Mouse (Mus musculus): ENCODE measurements around the gene Olfr90. TPM values are rescaled to one million over a fixed set of nuclear protein-coding genes. Genes with fewer than 3 reads are reported as not detected.
"Not testable (repeated sequence)": the region's sequence is repeated elsewhere in the genome, so short reads cannot be mapped to it uniquely, and the experiment has no call there.

The Olfr90 gene
- polyA plus RNA-seq (2012; ENCODE audit: insufficient read depth, insufficient read length, low replicate concordance, missing spikeins), result not detected in 2 replicates

GRCm38 (mm10) chr17:37088399-37088798, at the start of gene Olfr90:
Gene Olfr90 (minus strand): TSS chr17:37088499.
- H3K27ac ChIP-seq (ENCODE audit: insufficient read depth, low read depth, low read length), result no peak within 1 kb of the TSS
- no peak within 1 kb of the TSS for H3K4me3 ChIP-seq (ENCODE audit: insufficient read depth, low read depth, low read length)
- TF ChIP-seq POLR2A (IDR thresholded peaks at IDR 0.05; ENCODE audit: insufficient read depth, low read depth, low read length) (no peak), CTCF (IDR thresholded peaks at IDR 0.05; ENCODE audit: insufficient read depth, low read depth, low read length) (no peak)
- H3K4me1 ChIP-seq (ENCODE audit: control insufficient read depth, insufficient read depth, low read length), result no peaks in the 10 kb centered on the region

DNA sequence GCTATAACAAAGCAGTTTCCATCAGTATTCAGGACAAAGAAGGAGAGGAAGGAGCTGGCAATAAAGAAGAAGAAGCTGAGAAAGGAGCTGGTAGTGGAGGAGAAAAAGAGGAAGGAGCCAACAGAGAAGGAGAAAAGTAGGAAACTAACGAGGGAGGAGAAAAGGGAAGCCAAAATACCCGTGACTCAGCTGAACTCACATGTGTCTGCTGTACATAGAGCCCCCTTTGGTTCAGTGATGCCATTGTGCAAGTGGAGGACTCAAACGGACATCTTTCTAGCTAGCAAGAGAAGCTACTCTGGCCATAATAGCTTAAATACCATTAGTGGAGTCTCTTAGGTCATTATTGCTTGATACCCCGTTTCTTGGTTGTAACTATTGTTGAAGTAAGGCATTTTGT, 43.1 kb upstream of the Olfr90 start:
- 41% methylated on average over 4 of the region's 4 CpGs for whole genome bisulfite sequencing
- H3K4me1 ChIP-seq (ENCODE audit: control insufficient read depth, insufficient read depth, low read length); H3K27ac ChIP-seq (ENCODE audit: insufficient read depth, low read depth, low read length); H3K4me3 ChIP-seq (ENCODE audit: insufficient read depth, low read depth, low read length): not testable (repeated sequence)

DNA sequence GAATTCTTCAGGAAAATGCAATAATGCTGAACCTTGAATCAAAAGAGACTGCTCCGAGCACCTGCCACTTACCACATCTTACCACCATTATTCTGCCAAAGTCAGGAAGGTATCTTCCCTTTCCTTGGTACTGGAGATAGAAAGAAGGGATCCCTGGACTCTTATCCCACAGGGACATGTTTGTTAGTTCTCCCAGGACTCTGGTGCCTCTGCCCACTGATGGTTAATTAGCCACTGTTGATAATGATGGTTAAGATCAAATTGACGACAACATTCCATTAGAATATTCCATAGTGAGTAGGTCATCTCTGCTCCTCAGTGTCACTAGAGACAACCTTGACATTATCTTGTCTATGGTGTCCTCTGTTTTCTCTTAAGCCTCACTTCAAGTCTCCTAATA, 31.7 kb upstream of the Olfr90 start, which contains the start of gene Olfr92:
TSS of gene Olfr92 (minus strand) at position 101 of the 400 bp plus-strand sequence.
- TF ChIP-seq CTCF (IDR thresholded peaks at IDR 0.05; ENCODE audit: insufficient read depth, low read depth, low read length) (no peak), POLR2A (IDR thresholded peaks at IDR 0.05; ENCODE audit: insufficient read depth, low read depth, low read length) (no peak)
- 92% methylated on average over 2 of the region's 2 CpGs for WGBS
- Histone ChIP-seq H3K4me3 (ENCODE audit: insufficient read depth, low read depth, low read length) (no peak within 1 kb of the TSS), H3K27ac (ENCODE audit: insufficient read depth, low read depth, low read length) (no peak within 1 kb of the TSS), H3K4me1 (ENCODE audit: control insufficient read depth, insufficient read depth, low read length) (no peaks in the 10 kb centered on the region)

- WGBS, result 93% methylated on average over 1 of the region's 1 CpGs
- Histone ChIP-seq H3K4me3 (ENCODE audit: insufficient read depth, low read depth, low read length) (no peak within 1 kb of the TSS), H3K4me1 (ENCODE audit: control insufficient read depth, insufficient read depth, low read length) (no peaks in the 10 kb centered on the region), H3K27ac (ENCODE audit: insufficient read depth, low read depth, low read length) (no peak within 1 kb of the TSS)
- no peak for TF ChIP-seq POLR2A (IDR thresholded peaks at IDR 0.05; ENCODE audit: insufficient read depth, low read depth, low read length)
- TF ChIP-seq CTCF (IDR thresholded peaks at IDR 0.05; ENCODE audit: insufficient read depth, low read depth, low read length), result no peak
Observed at GRCm38 (mm10) chr17:37098178-37098577, 9.9 kb upstream of the Olfr90 start, which contains the start of gene Olfr91. Gene Olfr91 (minus strand): TSS chr17:37098278.

DNA sequence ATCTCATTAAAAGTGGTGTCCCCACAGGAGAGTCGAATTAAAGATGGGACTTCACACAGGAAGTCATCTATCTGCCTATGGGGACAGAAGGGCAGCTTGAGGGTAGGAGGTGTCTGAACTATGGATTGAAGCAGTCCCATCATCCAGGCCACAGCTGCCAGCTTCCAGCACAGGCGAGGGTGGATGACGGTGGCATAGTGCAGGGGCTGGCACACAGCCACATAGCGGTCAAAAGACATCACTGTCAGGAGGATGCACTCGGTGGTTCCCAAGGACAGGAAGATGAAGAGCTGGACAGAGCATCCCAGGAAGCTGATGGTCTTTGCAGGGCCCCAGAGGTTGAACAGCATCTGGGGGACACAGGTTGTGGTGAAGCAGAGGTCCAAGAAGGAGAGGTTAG, 5.0 kb upstream of the Olfr90 start:
- no peak for TF ChIP-seq POLR2A (IDR thresholded peaks at IDR 0.05; ENCODE audit: insufficient read depth, low read depth, low read length)
- TF ChIP-seq CTCF (IDR thresholded peaks at IDR 0.05; ENCODE audit: insufficient read depth, low read depth, low read length), result no peak
- H3K4me3 ChIP-seq (ENCODE audit: insufficient read depth, low read depth, low read length), result no peak overlapping the region
- 72% methylated on average over 5 of the region's 5 CpGs for WGBS
- H3K4me1 ChIP-seq (ENCODE audit: control insufficient read depth, insufficient read depth, low read length), result no peaks in the 10 kb centered on the region
- no peak overlapping the region for H3K27ac ChIP-seq (ENCODE audit: insufficient read depth, low read depth, low read length)

- WGBS, result 80% methylated on average over 1 of the region's 1 CpGs
- TF ChIP-seq CTCF (IDR thresholded peaks at IDR 0.05; ENCODE audit: insufficient read depth, low read depth, low read length), result no peak
- no peak for TF ChIP-seq POLR2A (IDR thresholded peaks at IDR 0.05; ENCODE audit: insufficient read depth, low read depth, low read length)
- Histone ChIP-seq H3K4me1 (ENCODE audit: control insufficient read depth, insufficient read depth, low read length) (no peaks in the 10 kb centered on the region), H3K4me3 (ENCODE audit: insufficient read depth, low read depth, low read length) (no peak overlapping the region), H3K27ac (ENCODE audit: insufficient read depth, low read depth, low read length) (no peak overlapping the region)
Observed at GRCm38 (mm10) chr17:37092198-37092597, 3.9 kb upstream of the Olfr90 start.

DNA sequence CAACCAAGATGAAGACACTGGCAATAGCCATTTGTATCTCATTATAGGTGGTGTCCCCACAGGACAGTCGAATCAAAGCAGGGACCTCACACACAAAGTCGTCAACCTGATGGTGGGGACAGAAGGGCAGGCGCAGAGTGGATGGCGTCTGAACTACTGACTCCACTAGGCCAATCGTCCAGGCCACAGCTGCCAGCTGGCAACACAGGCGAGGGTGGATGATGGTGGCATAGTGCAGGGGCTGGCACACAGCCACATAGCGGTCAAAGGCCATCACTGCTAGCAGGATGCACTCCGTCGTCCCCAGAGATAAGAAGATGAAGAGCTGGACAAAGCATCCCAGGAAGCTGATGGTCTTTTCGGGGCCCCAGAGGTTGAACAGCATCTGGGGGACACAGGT, 2.8 kb downstream of the Olfr90 start:
- no peak overlapping the region for H3K27ac ChIP-seq (ENCODE audit: insufficient read depth, low read depth, low read length)
- no peak overlapping the region for H3K4me3 ChIP-seq (ENCODE audit: insufficient read depth, low read depth, low read length)
- H3K4me1 ChIP-seq (ENCODE audit: control insufficient read depth, insufficient read depth, low read length), result no peaks in the 10 kb centered on the region
- WGBS, result 69% methylated on average over 10 of the region's 10 CpGs
- no peak for TF ChIP-seq CTCF (IDR thresholded peaks at IDR 0.05; ENCODE audit: insufficient read depth, low read depth, low read length)

GRCm38 (mm10) chr17:37084632-37085031, 3.7 kb downstream of the Olfr90 start:
- 70% methylated on average over 5 of the region's 5 CpGs for WGBS
- H3K4me3 ChIP-seq (ENCODE audit: insufficient read depth, low read depth, low read length), result no peak overlapping the region
- TF ChIP-seq CTCF (IDR thresholded peaks at IDR 0.05; ENCODE audit: insufficient read depth, low read depth, low read length), result no peak
- TF ChIP-seq POLR2A (IDR thresholded peaks at IDR 0.05; ENCODE audit: insufficient read depth, low read depth, low read length), result no peak
- H3K4me1 ChIP-seq (ENCODE audit: control insufficient read depth, insufficient read depth, low read length), result no peaks in the 10 kb centered on the region
- no peak overlapping the region for H3K27ac ChIP-seq (ENCODE audit: insufficient read depth, low read depth, low read length)

GRCm38 (mm10) chr17:37083327-37083726, 5.0 kb downstream of the Olfr90 start:
- WGBS, result 3% methylated on average over 8 of the region's 8 CpGs
- Histone ChIP-seq H3K27ac (ENCODE audit: insufficient read depth, low read depth, low read length) (no peak overlapping the region), H3K4me3 (ENCODE audit: insufficient read depth, low read depth, low read length) (no peak overlapping the region), H3K4me1 (ENCODE audit: control insufficient read depth, insufficient read depth, low read length) (peaks cover 3% of the 10 kb centered on the region; the same call in 1 of the 2 replicates)
- TF ChIP-seq POLR2A (IDR thresholded peaks at IDR 0.05; ENCODE audit: insufficient read depth, low read depth, low read length), result no peak
- peak; percentile 49 for TF ChIP-seq CTCF (IDR thresholded peaks at IDR 0.05; ENCODE audit: insufficient read depth, low read depth, low read length)

DNA sequence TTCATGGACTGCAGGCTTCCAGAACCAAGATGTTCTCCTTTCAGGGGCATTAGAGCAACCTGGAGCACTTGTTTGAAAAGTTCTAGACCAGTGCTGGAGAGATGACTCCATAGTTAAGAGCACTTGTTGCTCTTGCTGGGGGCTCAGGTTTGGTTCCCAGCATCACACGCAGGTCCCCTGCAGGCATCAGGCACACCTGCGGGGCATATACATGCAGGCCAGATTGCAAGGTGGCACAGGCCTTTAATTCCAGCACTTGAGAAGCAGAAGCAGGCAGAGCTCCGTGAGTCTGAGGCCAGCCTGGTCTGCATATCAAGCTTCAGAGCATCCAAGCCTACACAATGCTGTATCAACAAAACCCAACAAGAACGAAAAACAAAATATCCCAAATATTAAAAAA, 6.6 kb downstream of the Olfr90 start:
- no peak overlapping the region for H3K27ac ChIP-seq (ENCODE audit: insufficient read depth, low read depth, low read length)
- no peak overlapping the region for H3K4me3 ChIP-seq (ENCODE audit: insufficient read depth, low read depth, low read length)
- 89% methylated on average over 4 of the region's 4 CpGs for WGBS
- no peak for TF ChIP-seq CTCF (IDR thresholded peaks at IDR 0.05; ENCODE audit: insufficient read depth, low read depth, low read length)
- peaks cover 3% of the 10 kb centered on the region; the same call in 1 of the 2 replicates for H3K4me1 ChIP-seq (ENCODE audit: control insufficient read depth, insufficient read depth, low read length)
